Mouse (Mus musculus): Measurements from ENCODE around the gene Hist1h2be. TPM values are rescaled to one million over a fixed set of nuclear protein-coding genes. Genes with fewer than 3 reads are reported as not detected.
A peak's percentile ranks its signal among the peaks of the same experiment; 100 is the strongest.

The Hist1h2be gene
- total RNA-seq (2022), result 10 to 100 TPM; 11.0 to 15.5 (median 13.2) TPM

- peak; percentile 67 for DNase-seq
These were observed at the start of gene Hist1h2be for GRCm38 (mm10) chr13:23620733-23621531. TSS of gene Hist1h2be (minus strand) at chr13:23621124.

- DNase-seq, result no peak
These were observed 41.6 kb upstream of the Hist1h2be start for GRCm38 (mm10) chr13:23662536-23662935.

- DNase-seq, result no peak
These were observed 38.9 kb upstream of the Hist1h2be start for GRCm38 (mm10) chr13:23659636-23660366.

- DNase-seq, result no peak
These were observed 9.7 kb upstream of the Hist1h2be start for GRCm38 (mm10) chr13:23630653-23631052.

GRCm38 (mm10) chr13:23622861-23623450, 2.0 kb upstream of the Hist1h2be start:
- DNase-seq, result no peak

- peak; percentile 82 for DNase-seq
These were observed 1.3 kb upstream of the Hist1h2be start, which contains the start of gene Hist1h1e for GRCm38 (mm10) chr13:23622175-23622671. TSS of gene Hist1h1e (minus strand) at chr13:23622558.

- peak; percentile 76 for DNase-seq
These were observed 729 bp upstream of the Hist1h2be start for GRCm38 (mm10) chr13:23621532-23622174.

- no peak for DNase-seq
These were observed 730 bp downstream of the Hist1h2be start for GRCm38 (mm10) chr13:23620056-23620732.

GRCm38 (mm10) chr13:23611638-23612037, 9.3 kb downstream of the Hist1h2be start:
- no peak for DNase-seq

GRCm38 (mm10) chr13:23610393-23610792, 10.5 kb downstream of the Hist1h2be start:
- DNase-seq, result no peak

- no peak for DNase-seq
These were observed 11.1 kb downstream of the Hist1h2be start for GRCm38 (mm10) chr13:23609844-23610243.

- no peak for DNase-seq
These were observed 11.7 kb downstream of the Hist1h2be start for GRCm38 (mm10) chr13:23609209-23609608.

- DNase-seq, result no peak
These were observed 15.9 kb downstream of the Hist1h2be start for GRCm38 (mm10) chr13:23605052-23605451.

GRCm38 (mm10) chr13:23604452-23604851, 16.5 kb downstream of the Hist1h2be start:
- no peak for DNase-seq

GRCm38 (mm10) chr13:23603182-23603699, 17.7 kb downstream of the Hist1h2be start:
- no peak for DNase-seq

GRCm38 (mm10) chr13:23597957-23598356, 23.0 kb downstream of the Hist1h2be start:
- DNase-seq, result peak; percentile 47

GRCm38 (mm10) chr13:23595622-23596372, 25.1 kb downstream of the Hist1h2be start:
- DNase-seq, result no peak

GRCm38 (mm10) chr13:23595185-23595584, 25.7 kb downstream of the Hist1h2be start:
- DNase-seq, result no peak

GRCm38 (mm10) chr13:23593051-23593770, 27.7 kb downstream of the Hist1h2be start:
- no peak for DNase-seq

GRCm38 (mm10) chr13:23592614-23593013, 28.3 kb downstream of the Hist1h2be start:
- DNase-seq, result no peak

Measured in adrenal gland, adult 8-10 months (tissue).